Mouse (Mus musculus) heart, adult 2 months (tissue): Measurements from ENCODE around the gene Sp1. TPM values are rescaled to one million over a fixed set of nuclear protein-coding genes. Genes with fewer than 3 reads are reported as not detected.

ENCODE experiments used
- DNase-seq, 2 experiments: peaks; one replicate each; pipeline ENCODE4 v3.0.0; 2021
- H3K27ac ChIP-seq: fragments of 200-600 bp; 2 replicates; pipeline ENCODE4 v1.8.1; 2022
- H3K27me3 ChIP-seq: fragments of 200-500 bp; 2 replicates; pipeline ENCODE4 v1.6.1; 2012; ENCODE audit warnings: mild to moderate bottlenecking, low read length, inconsistent platforms, mixed read lengths; ENCODE audit not compliant: control insufficient read depth, insufficient read depth
- H3K36me3 ChIP-seq: fragments of 200-500 bp; 2 replicates; pipeline ENCODE4 v1.6.1; 2012; ENCODE audit warnings: low read length, inconsistent platforms; ENCODE audit not compliant: control insufficient read depth, insufficient read depth
- H3K4me1 ChIP-seq: fragments of 200-500 bp; 2 replicates; pipeline ENCODE4 v1.6.1; 2011; ENCODE audit warnings: low read length; ENCODE audit not compliant: control insufficient read depth, insufficient read depth
- H3K4me3 ChIP-seq: fragments of 200-600 bp; 2 replicates; pipeline ENCODE4 v1.8.1; 2022
- H3K79me2 ChIP-seq: fragments of 200-500 bp; replicated peaks from 2 replicates; pipeline ENCODE4 v1.6.1; 2012; ENCODE audit warnings: mild to moderate bottlenecking, inconsistent platforms, low read length, moderate library complexity, mixed read lengths; ENCODE audit not compliant: control insufficient read depth, insufficient read depth
- H3K9ac ChIP-seq: fragments of 200-500 bp; 2 replicates; pipeline ENCODE4 v1.6.1; 2012; ENCODE audit warnings: low read depth, mild to moderate bottlenecking, control low read depth, inconsistent platforms, low read length, mixed read lengths
- CTCF ChIP-seq: fragments of 200-600 bp; IDR thresholded peaks from 2 replicates; pipeline ENCODE4 v1.8.1; 2022; ENCODE audit warnings: antibody characterized with exemption, mild to moderate bottlenecking, moderate library complexity
- EP300 ChIP-seq: fragments of 200-500 bp; IDR thresholded peaks from 2 replicates; pipeline ENCODE4 v1.6.1; 2011; ENCODE audit warnings: low read depth, low read length, control low read depth; ENCODE audit not compliant: insufficient read depth
- POLR2A ChIP-seq: fragments of 200-500 bp; IDR thresholded peaks from 2 replicates; pipeline ENCODE4 v1.6.1; 2011; ENCODE audit warnings: mild to moderate bottlenecking, low read depth, low read length, control low read depth; ENCODE audit not compliant: insufficient read depth
- WGBS: fragments of 180-500 bp; shearing (Covaris S2); methylation state at CpG from one replicate; pipeline ENCODE4 v1.1.7; 2018; 5-methylcytosine and 5-hydroxymethylcytosine counted together
- intact Hi-C: fragments of 180-260 bp; cut with DNase I; formaldehyde crosslinking; loops from one replicate; pipeline ENCODE4 v1.15.1; 2025
- polyA plus RNA-seq: library from polyadenylated mRNA; depleted of rRNA; stranded (reverse); fragments of >200 nt; gene quantifications from 2 replicates; pipeline ENCODE4 v1.2.3, GENCODE M21; 2012
- total RNA-seq, 2 experiments: library from RNA; stranded (reverse); gene quantifications; 2 replicates each; pipeline ENCODE4 v1.2.3; 2021

Sp1 gene
- total and polyA plus RNA-seq, 3 experiments = 9.6 to 41.5 (median 36.5) TPM

GRCm38 (mm10) chr15:102413687-102414086, 7.7 kb downstream of the Sp1 start:
- H3K4me3 ChIP-seq = no peak overlapping the region
- no peak overlapping the region for H3K27ac ChIP-seq
- intact Hi-C loops = no loop called here
- H3K36me3 ChIP-seq = peaks cover 46% of the 10 kb centered on the region
- peaks cover 9% of the 10 kb centered on the region for H3K4me1 ChIP-seq
- peak in 1 of 2 experiments; percentile 13 for DNase-seq
- 0 out of 2 replicates have a peak, but pooled peaks cover 2% of the 10 kb centered on the region for H3K79me2 ChIP-seq
- no peak overlapping the region for H3K9ac ChIP-seq
- TF ChIP-seq POLR2A (no peak), EP300 (no peak)
- H3K27me3 ChIP-seq = no peaks in the 10 kb centered on the region

- TF ChIP-seq CTCF (no peak), POLR2A (no peak), EP300 (no peak)
- no peaks in the 10 kb centered on the region for H3K27me3 ChIP-seq
- H3K36me3 ChIP-seq = peaks cover 32% of the 10 kb centered on the region
- no peak for DNase-seq
- no peaks in the 10 kb centered on the region; the same call in none of the 2 replicates for H3K4me1 ChIP-seq
- H3K27ac ChIP-seq = no peak overlapping the region
- WGBS = 86% methylated on average over 2 of the region's 2 CpGs
- intact Hi-C loops = no loop called here
- H3K4me3 ChIP-seq = no peak overlapping the region
- no peak overlapping the region for H3K9ac ChIP-seq
- H3K79me2 ChIP-seq = peaks cover 2% of the 10 kb centered on the region; the same call in 1 of the 2 replicates
Observed at GRCm38 (mm10) chr15:102417524-102417923, 11.6 kb downstream of the Sp1 start.

- peaks cover 23% of the 10 kb centered on the region for H3K36me3 ChIP-seq
- H3K9ac ChIP-seq = no peak overlapping the region
- H3K27me3 ChIP-seq = no peaks in the 10 kb centered on the region
- no peak for TF ChIP-seq EP300
- TF ChIP-seq CTCF = no peak
- no peak for TF ChIP-seq POLR2A
- peak overlapping the region; percentile 6; the same call in 1 of the 2 replicates for H3K27ac ChIP-seq
- H3K4me1 ChIP-seq = no peaks in the 10 kb centered on the region; the same call in 1 of the 2 replicates
- peaks cover 2% of the 10 kb centered on the region for H3K79me2 ChIP-seq
- no peak overlapping the region for H3K4me3 ChIP-seq
- no peak for DNase-seq
- intact Hi-C loops = loop anchor here (1.0 to 2.0 kb wide), 2 partner anchors 40 to 68 kb away; no protein-coding TSS in a partner anchor
- WGBS = 15% methylated on average over 1 of the region's 1 CpGs
Observed at GRCm38 (mm10) chr15:102420986-102421385, 15.0 kb downstream of the Sp1 start.

GRCm38 (mm10) chr15:102421437-102421836, 15.5 kb downstream of the Sp1 start:
- H3K4me1 ChIP-seq = no peaks in the 10 kb centered on the region; the same call in 1 of the 2 replicates
- no peak for DNase-seq
- H3K27ac ChIP-seq = no peak overlapping the region
- TF ChIP-seq POLR2A (no peak), CTCF (peak; percentile 85), EP300 (no peak)
- WGBS = 48% methylated on average over 3 of the region's 3 CpGs
- no peak overlapping the region for H3K9ac ChIP-seq
- H3K79me2 ChIP-seq = peaks cover 2% of the 10 kb centered on the region
- intact Hi-C loops = loop anchor here (1.0 to 2.0 kb wide), 2 partner anchors 40 to 69 kb away; no protein-coding TSS in a partner anchor
- no peak overlapping the region for H3K4me3 ChIP-seq
- H3K36me3 ChIP-seq = peaks cover 22% of the 10 kb centered on the region
- H3K27me3 ChIP-seq = no peaks in the 10 kb centered on the region

GRCm38 (mm10) chr15:102423602-102424240, 17.8 kb downstream of the Sp1 start:
- Histone ChIP-seq H3K4me3 (no peak overlapping the region), H3K27ac (no peak overlapping the region), H3K27me3 (no peaks in the 10 kb centered on the region), H3K36me3 (peaks cover 19% of the 10 kb centered on the region), H3K4me1 (no peaks in the 10 kb centered on the region; the same call in 1 of the 2 replicates), H3K79me2 (peaks cover 2% of the 10 kb centered on the region), H3K9ac (no peak overlapping the region)
- 96% methylated on average over 2 of the region's 2 CpGs for WGBS
- intact Hi-C loops = no loop called here
- TF ChIP-seq EP300 (no peak), POLR2A (no peak), CTCF (no peak)
- DNase-seq = peak in 1 of 2 experiments; percentile 14

GRCm38 (mm10) chr15:102424657-102425056, 18.7 kb downstream of the Sp1 start:
- H3K27ac ChIP-seq = no peak overlapping the region

More at GRCm38 (mm10) chr15:102424657-102425056, 18.7 kb downstream of the Sp1 start:
- Histone ChIP-seq H3K79me2 (peaks cover 2% of the 10 kb centered on the region), H3K36me3 (peaks cover 15% of the 10 kb centered on the region), H3K9ac (no peak overlapping the region), H3K4me1 (no peaks in the 10 kb centered on the region; the same call in 1 of the 2 replicates), H3K4me3 (no peak overlapping the region), H3K27me3 (no peaks in the 10 kb centered on the region)
- no peak for DNase-seq
- 67% methylated on average over 2 of the region's 2 CpGs for WGBS
- TF ChIP-seq CTCF = no peak
- intact Hi-C loops = no loop called here
